Mouse (Mus musculus): ENCODE measurements around the gene Olfr1128.
"Not testable (repeated sequence)": the region's sequence is repeated elsewhere in the genome, so short reads cannot be mapped to it uniquely, and the experiment has no call there.

Olfr1128 gene

DNA sequence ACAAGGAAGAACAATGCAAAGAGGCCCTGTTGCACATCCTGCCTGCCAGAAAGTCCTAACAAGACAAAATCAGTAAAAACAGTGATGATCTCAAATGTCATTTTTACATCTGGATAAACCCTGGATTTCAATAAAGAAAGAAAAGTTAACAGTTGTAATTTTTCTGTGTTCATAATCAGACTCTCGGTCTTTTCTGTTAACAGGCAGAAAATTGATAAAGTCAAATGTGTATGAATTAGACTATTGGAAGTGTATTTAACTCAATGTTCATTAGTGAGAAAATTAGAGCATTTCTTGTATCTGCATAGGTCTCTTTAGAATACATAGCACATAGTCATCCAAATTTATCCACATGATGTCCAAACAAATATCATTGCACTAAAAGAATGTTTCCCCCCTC lies at the start of gene Olfr1128:
Gene Olfr1128, minus strand, starts transcription at position 101 of the 400 bp plus-strand sequence.
- DNase-seq (ENCODE audit: low read depth, low spot score): no peak

DNA sequence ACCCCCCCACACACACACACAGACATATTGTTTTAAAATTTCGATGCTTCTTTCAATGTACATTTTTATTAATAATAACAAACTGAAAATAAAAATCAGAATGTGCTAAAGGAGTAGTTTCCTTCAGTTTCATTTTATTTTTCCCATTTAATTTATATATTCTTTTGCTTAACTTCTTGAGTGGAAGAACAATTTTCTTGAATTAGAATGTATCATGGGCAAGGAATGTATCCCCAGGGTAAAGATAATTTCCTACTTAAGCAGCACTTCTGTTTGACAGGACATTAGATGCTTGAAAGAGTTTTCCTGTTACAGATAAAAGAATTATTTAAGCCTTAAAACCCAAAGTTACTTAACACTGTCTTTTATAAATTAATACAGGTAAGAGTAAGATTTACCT lies 28.3 kb upstream of the Olfr1128 start, which contains the start of gene Olfr1129:
Gene Olfr1129, plus strand, starts transcription at position 301 of the 400 bp plus-strand sequence.
- DNase-seq (ENCODE audit: low read depth, low spot score): not testable (repeated sequence)

DNA sequence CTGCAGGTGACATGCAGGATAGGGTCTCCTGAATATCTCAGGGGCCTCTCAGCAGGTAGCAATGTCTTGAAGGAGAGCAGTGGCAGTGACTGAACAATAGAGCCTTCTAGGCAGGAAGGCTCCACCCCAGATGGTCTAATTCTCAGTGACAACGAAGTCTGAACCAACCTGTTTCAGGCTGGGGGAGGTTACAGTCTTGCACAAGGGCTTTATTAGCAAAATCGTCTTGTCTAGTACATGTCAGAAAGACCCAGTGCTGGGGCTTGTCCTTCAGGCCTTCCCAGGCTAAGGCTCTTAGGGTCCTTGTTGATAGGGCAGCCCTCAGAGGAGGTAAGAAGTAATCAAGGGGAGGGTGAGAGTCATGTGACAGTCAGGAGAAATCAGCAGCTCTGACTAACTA lies 10.5 kb downstream of the Olfr1128 start:
- no peak for DNase-seq (ENCODE audit: low read depth, low spot score)

DNA sequence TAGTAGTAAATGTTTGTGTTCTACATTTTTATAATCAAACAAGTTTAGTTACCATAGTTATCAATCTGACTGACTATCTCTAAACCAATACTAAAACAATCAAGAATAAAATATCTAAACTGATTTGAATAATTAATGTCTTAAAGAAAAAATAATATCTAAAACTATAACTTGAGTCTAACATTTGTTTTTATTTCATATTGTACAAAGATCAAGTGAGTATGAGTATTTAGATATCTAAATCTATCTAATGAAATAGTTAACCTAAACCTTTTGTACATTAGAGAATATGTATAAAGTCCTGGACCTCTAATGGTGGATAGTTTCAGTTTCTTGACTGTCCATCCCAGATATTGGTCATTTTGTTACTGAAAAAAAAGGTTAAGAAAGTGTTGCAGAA lies 13.8 kb downstream of the Olfr1128 start, which contains the start of gene Olfr153:
Gene Olfr153, plus strand, starts transcription at position 301 of the 400 bp plus-strand sequence.
- DNase-seq (ENCODE audit: low read depth, low spot score): no peak

DNA sequence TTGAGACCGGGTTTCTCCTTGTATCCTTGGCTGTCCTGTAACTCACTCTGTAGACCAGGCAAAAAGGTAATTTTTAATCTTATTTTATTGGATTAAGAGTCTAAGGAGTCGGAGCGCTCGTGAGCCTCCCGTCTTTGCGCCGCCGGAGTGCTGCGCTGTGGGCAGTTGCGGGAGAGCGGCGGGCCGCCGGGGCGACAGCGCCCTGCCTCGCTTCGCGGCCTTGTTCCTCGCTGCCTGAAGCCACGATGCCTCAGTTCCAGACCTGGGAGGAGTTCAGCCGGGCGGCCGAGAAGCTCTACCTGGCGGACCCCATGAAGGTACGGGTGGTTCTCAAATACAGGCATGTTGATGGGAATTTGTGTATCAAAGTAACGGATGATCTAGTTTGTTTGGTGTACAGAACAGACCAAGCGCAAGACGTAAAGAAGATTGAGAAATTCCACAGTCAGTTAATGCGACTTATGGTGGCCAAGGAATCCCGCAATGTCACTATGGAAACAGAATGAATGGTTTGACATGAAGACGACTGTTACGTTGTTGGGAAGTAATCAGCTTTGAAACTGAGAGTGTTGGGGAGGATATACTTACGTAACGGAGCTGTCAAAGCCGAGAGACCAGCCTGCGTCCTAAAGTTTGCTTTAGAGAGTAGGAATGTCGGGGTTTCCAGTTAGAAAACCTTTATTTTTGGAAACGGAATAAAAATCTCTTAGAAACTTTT lies 19.3 kb downstream of the Olfr1128 start:
- not testable (repeated sequence) for DNase-seq (ENCODE audit: low read depth, low spot score)

DNA sequence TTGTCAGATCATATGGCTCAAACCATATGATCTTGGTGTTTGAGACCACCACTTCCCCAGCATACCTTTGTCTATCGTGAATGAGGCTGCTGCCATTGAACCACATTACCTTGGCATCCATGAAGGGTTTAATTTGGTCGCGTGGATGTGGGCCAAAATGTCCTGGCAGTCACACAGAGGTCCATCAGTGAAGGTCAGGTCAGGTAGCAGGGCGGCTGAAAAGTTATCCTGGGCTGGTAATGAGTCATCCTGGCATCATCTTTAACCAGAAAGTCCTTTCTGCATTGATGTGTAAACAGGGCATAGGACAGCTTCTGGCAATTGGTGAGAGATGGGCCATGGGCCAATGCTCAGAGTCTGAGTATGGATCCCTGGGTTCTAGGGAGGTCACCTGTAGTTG lies 24.7 kb downstream of the Olfr1128 start:
- no peak for DNase-seq (ENCODE audit: low read depth, low spot score)

DNA sequence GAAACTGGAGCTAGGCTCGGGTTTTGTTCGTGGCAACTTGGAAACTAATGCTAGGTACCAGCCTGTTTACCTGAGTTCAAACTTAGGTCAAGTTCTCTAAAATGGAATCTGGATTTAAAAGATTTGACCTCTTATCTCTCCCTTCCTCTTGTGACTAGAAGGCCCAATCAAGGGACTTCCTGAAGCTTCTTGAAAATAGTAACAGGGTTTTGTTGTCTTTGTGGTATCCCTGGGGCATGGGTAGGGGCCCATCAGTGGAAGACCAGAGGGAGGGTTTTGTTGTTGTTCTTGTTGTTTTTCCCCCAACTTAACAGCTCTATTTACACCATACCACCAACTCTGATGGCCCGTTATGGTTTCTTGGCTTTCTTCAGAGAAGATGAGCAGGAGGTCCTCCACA lies 28.8 kb downstream of the Olfr1128 start:
- DNase-seq (ENCODE audit: low read depth, low spot score): no peak

DNA sequence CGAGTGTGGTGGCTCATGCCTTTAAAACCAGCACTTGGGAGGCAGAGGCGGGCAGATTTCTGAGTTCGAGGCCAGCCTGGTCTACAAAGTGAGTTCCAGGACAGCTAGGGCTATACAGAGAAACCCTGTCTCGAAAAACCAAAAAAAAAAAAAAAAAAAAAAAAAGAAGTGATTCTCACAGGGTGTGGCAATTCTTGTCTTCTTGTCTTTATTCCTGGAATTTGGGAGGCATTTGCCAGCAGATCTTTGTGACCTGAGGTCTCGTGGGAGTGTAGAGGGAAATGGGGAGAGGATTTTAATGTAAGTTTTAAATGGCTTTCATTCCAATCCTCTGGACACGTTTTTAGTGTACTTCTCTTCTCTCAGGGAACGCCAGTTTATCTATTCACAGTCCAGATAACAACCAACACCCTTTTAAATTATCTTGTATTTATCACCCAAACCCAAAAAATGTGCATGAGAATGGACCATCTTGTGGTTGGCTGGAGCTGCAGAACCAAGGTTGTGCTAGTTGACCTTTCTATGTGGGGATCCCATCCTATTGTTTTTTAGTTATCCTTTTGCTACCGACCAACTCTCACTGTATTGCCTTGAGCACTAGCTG lies 29.8 kb downstream of the Olfr1128 start:
- no peak for DNase-seq (ENCODE audit: low read depth, low spot score)

DNA sequence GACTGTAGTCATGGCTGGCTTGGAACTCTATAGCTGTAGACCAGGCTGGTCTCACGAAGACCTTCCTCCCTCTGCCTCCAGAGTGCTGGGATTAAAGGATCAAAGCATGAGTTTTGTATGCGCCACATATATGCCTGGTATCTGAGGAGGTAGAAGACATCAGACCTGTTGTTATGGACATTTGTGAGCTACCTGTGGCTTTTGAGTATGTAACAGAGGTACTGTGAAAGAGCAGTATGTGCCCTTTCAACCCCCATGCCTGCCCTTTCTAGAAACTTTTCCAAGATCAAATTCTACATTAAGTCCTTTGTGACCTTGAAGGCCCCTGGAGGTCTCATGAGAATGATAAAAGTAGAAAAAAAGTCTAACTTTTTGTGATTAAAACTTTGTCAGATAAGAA lies 30.3 kb downstream of the Olfr1128 start:
- DNase-seq (ENCODE audit: low read depth, low spot score): no peak

DNA sequence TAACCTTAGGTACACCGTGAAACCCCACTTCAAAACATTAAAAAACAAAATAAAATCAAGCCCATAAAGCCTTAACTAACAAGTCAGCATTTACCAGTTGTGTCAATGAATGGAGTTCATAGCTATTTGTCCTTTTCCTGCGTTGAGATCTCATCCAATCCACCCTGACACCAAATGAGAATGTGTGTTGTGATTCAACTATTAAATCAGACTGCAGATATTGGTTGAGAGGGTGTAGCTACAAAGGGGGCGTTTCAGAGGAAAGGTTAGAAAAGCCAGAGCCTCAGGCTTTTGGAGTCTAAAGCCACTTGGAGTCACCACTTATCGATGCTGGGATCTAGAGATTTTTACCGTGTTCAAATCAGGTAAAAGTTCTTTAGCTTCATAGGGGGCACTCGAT lies 39.1 kb downstream of the Olfr1128 start, which contains the start of gene Pramel6:
Gene Pramel6, plus strand, starts transcription at position 301 of the 400 bp plus-strand sequence.
- no peak for DNase-seq (ENCODE audit: low read depth, low spot score)

DNA sequence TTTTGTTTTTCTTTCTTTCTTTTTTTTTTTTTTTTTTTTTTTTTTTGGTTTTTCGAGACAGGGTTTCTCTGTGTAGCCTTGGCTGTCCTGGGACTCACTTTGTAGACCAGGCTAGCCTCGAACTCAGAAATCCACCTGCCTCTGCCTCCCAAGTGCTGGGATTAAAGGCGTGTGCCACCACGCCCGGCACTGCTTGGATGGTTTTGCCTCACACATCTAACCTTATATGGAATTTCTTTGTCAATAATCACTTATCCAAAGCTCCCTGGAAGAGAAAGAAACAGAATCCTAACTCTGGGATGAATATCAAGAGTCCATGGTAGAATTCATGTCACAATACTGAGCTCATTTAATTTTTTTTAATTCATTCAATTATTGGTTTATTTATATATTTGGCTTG lies 48.3 kb downstream of the Olfr1128 start, which contains the start of gene Pramel7:
Gene Pramel7, minus strand, starts transcription at position 101 of the 400 bp plus-strand sequence.
- DNase-seq (ENCODE audit: low read depth, low spot score): not testable (repeated sequence)
